Mouse (Mus musculus): ENCODE results near the gene Lmbr1l. TPM values are rescaled to one million over a fixed set of nuclear protein-coding genes. Genes with fewer than 3 reads are reported as not detected.
"Not testable (repeated sequence)": the region's sequence is repeated elsewhere in the genome, so short reads cannot be mapped to it uniquely, and the experiment has no call there.

The Lmbr1l gene
- polyA plus RNA-seq, 1 experiment from 2014 or later: 6.2 TPM

DNA sequence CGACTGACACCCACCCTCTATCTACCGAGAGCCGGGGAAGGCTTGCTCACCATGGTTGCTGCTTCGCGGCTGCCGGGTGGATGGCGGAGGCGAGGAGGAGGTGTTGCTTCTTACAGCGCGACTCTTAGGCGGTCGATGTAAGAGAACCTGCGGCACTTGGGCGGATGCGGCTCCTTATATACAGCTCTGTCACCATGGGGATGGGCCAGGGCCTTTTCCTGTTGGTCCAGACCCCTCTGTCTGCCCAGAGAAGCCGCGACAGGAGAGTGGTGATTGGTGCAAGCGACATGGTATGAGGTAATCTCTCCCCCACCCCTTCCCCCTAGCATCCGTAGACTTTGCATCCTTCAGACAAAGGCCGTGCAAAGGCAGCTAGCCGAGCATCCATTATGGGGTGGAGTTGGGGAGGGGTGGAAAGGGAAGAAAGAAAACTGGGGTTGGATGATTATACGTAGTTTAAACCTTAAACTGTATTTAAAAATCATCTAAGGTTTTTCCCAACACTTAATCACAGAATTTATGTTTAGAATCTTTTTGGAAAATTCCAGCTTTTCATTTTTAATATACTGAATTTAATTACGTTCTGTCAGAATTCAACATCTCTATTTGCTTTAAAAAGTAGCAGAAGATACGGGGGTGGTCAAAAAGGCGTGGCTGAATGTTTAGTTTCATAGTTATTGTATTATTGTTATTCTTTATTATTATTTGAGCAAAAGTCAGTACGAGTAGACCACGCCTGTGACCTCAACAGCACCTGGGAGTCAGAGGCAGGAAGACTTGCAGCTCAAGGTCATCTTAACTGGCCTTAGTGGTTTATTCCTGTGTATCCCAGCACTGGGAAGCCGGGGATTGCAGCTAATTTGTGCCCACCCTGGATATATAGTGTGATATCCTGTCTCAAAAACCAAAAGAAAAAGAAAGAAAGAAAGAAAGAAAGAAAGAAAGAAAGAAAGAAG lies 35.6 kb upstream of the Lmbr1l start, which contains the start of the genes Gm49450 and Tuba1a:
TSS of gene Gm49450 (minus strand) at position 151 of the 956 bp plus-strand sequence.
TSS of gene Tuba1a (minus strand) at position 303 of the 956 bp plus-strand sequence.
- H3K4me1 ChIP-seq (ENCODE audit: control insufficient read depth, insufficient read depth, low read length): peaks cover 8% of the 10 kb centered on the region; the same call in 1 of the 2 replicates
- no peaks in the 10 kb centered on the region for H3K27me3 ChIP-seq (ENCODE audit: control insufficient read depth, insufficient read depth, low read length)
- no peaks in the 10 kb centered on the region for H3K9me3 ChIP-seq (ENCODE audit: control insufficient read depth, low read length)
- DNase-seq (ENCODE audit: low spot score): peak; percentile 98
- peak within 1 kb of the TSS; percentile 63 for H3K4me3 ChIP-seq (ENCODE audit: low read depth, low read length)
- peak within 1 kb of the TSS; percentile 88 for H3K9ac ChIP-seq (ENCODE audit: low read length)
- H3K36me3 ChIP-seq (ENCODE audit: control insufficient read depth, insufficient read depth, low read length): no peaks in the 10 kb centered on the region
- peak within 1 kb of the TSS; percentile 59 for H3K4me2 ChIP-seq (ENCODE audit: low read depth, severe bottlenecking)
- peak; percentile 98 for ATAC-seq (ENCODE audit: insufficient number of reproducible peaks, low FRiP score, low TSS enrichment, low read depth)
- H3K27ac ChIP-seq (replicated peaks; ENCODE audit: low read depth, low read length): peak within 1 kb of the TSS; percentile 97
- WGBS: 6% methylated on average over 28 of the region's 28 CpGs

DNA sequence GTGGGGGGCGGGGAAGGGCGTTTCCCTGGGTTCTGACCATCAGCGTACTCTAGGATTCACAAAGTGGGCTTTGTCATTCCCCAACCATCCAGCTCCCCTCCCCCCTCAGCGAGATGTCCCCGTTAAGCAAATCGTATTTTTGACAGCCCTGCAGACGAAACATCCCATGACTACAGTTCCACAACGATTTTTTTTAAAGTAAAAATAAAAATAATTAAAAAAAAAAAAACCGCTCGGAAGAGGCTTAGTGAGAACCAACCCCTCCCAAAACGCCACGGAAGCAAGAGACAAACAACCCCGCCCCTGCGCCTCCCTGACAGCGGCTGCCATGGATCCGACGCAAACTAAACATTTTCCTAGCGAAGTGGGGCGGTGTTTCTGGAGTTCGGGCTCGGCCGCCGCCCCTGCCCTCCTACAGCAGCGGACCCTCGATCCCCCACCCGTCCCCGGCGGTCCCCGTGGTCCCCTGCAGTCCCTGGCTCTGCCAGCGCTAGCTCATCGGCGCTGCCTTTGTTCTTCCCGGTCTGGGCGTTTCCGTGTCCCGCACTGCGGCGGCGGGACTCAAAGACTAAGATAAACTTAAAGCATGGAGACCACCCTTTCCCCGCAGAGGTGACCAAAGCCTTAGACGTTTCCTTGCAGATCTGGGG lies 34.8 kb upstream of the Lmbr1l start:
- ATAC-seq (ENCODE audit: insufficient number of reproducible peaks, low FRiP score, low TSS enrichment, low read depth): peak; percentile 84
- Histone ChIP-seq H3K9ac (ENCODE audit: low read length) (peak overlapping the region; percentile 88), H3K9me3 (ENCODE audit: control insufficient read depth, low read length) (no peaks in the 10 kb centered on the region), H3K4me2 (ENCODE audit: low read depth, severe bottlenecking) (peak overlapping the region; percentile 59), H3K4me1 (ENCODE audit: control insufficient read depth, insufficient read depth, low read length) (peaks cover 8% of the 10 kb centered on the region; the same call in 1 of the 2 replicates), H3K27ac (replicated peaks; ENCODE audit: low read depth, low read length) (peak overlapping the region; percentile 97), H3K27me3 (ENCODE audit: control insufficient read depth, insufficient read depth, low read length) (no peaks in the 10 kb centered on the region), H3K36me3 (ENCODE audit: control insufficient read depth, insufficient read depth, low read length) (no peaks in the 10 kb centered on the region), H3K4me3 (ENCODE audit: low read depth, low read length) (peak overlapping the region; percentile 63)
- under 1% methylated on average over 41 of the region's 41 CpGs for WGBS
- peak; percentile 91 for DNase-seq (ENCODE audit: low spot score)

DNA sequence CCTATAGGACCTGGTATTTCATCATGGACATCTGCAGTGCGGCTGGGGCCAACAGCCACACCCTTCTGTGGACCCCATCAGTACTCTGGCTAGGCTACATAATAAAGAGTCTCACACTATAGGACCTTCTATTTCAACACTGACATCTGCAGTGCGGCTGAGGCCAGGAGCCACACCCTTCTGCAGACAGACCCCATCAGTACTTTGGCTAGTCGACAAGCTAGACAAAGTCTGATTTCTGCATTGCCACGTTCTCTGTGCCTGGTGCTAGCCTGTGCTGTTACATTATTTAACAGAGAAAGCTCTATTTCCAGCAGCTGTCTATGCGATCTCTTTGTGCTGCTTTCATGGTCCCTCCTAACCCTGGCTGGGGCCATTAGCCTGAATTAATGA lies 34.0 kb upstream of the Lmbr1l start:
- Histone ChIP-seq H3K27ac (replicated peaks; ENCODE audit: low read depth, low read length) (no peak overlapping the region), H3K4me3 (ENCODE audit: low read depth, low read length) (peak overlapping the region; percentile 63), H3K36me3 (ENCODE audit: control insufficient read depth, insufficient read depth, low read length) (no peaks in the 10 kb centered on the region), H3K4me1 (ENCODE audit: control insufficient read depth, insufficient read depth, low read length) (peaks cover 8% of the 10 kb centered on the region; the same call in 1 of the 2 replicates), H3K4me2 (ENCODE audit: low read depth, severe bottlenecking) (peak overlapping the region; percentile 59), H3K9me3 (ENCODE audit: control insufficient read depth, low read length) (no peaks in the 10 kb centered on the region), H3K9ac (ENCODE audit: low read length) (peak overlapping the region; percentile 28), H3K27me3 (ENCODE audit: control insufficient read depth, insufficient read depth, low read length) (no peaks in the 10 kb centered on the region)
- DNase-seq (ENCODE audit: low spot score): peak; percentile 41
- ATAC-seq (ENCODE audit: insufficient number of reproducible peaks, low FRiP score, low TSS enrichment, low read depth): no peak
- 50% methylated on average over 5 of the region's 5 CpGs for WGBS

DNA sequence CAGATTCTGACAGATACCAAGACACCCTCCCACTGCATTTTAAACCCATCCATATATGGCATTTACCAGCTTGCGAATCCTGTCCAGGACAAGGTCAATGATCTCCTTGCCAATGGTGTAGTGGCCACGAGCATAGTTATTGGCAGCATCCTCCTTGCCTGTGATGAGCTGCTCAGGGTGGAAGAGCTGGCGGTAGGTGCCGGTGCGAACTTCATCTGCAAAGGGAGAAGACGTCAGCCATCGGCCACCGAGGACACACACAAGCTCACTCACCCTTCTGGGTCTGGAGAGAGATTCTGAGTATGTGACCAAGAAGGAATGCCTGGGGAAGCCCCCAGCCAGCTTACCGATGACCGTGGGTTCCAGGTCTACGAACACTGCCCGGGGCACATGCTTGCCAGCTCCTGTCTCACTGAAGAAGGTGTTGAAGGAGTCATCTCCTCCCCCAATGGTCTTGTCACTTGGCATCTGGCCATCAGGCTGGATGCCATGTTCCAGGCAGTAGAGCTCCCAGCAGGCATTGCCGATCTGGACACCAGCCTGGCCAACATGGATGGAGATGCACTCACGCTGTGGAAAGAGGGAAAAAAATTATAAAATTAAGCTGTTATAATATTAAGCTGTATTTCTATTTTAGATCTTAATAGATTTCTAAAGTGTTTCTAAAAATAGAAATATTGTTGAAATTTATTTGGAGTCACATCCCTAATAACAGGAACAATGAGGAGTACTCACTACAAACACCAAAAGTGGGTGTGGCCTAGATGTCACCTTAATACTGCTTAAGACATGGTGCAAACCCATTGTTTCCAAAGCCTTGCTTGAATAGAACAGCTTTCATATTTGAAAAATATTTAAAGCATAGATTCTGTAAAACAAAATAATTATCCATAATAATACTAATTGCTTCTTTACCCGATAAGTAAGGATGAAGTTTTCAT lies 33.4 kb upstream of the Lmbr1l start:
- Histone ChIP-seq H3K4me2 (ENCODE audit: low read depth, severe bottlenecking) (peak overlapping the region; percentile 59), H3K4me3 (ENCODE audit: low read depth, low read length) (peak overlapping the region; percentile 63)
- not testable (repeated sequence) for DNase-seq (ENCODE audit: low spot score); H3K27me3 ChIP-seq (ENCODE audit: control insufficient read depth, insufficient read depth, low read length); H3K4me1 ChIP-seq (ENCODE audit: control insufficient read depth, insufficient read depth, low read length); H3K36me3 ChIP-seq (ENCODE audit: control insufficient read depth, insufficient read depth, low read length); H3K9ac ChIP-seq (ENCODE audit: low read length); H3K9me3 ChIP-seq (ENCODE audit: control insufficient read depth, low read length); ATAC-seq (ENCODE audit: insufficient number of reproducible peaks, low FRiP score, low TSS enrichment, low read depth); H3K27ac ChIP-seq (replicated peaks; ENCODE audit: low read depth, low read length)
- 97% methylated on average over 10 of the region's 15 CpGs for WGBS

DNA sequence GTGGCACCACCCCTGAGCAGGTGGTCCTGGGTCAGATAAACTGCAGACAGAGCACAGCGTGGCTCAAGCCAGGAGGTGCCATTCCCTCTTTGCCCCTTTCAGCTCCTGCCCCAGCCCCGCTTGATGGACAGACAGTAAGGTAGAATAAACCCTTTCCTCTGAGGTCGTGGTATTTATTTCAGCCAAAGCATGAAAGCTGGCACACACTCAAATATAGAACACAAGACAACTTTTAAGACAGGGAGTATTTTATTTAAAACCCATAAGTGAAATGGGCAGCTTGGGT lies 31.5 kb upstream of the Lmbr1l start:
- Histone ChIP-seq H3K4me3 (ENCODE audit: low read depth, low read length) (no peak overlapping the region), H3K36me3 (ENCODE audit: control insufficient read depth, insufficient read depth, low read length) (no peaks in the 10 kb centered on the region), H3K9ac (ENCODE audit: low read length) (no peak overlapping the region), H3K9me3 (ENCODE audit: control insufficient read depth, low read length) (no peaks in the 10 kb centered on the region), H3K4me2 (ENCODE audit: low read depth, severe bottlenecking) (no peak overlapping the region), H3K27me3 (ENCODE audit: control insufficient read depth, insufficient read depth, low read length) (no peaks in the 10 kb centered on the region), H3K4me1 (ENCODE audit: control insufficient read depth, insufficient read depth, low read length) (peaks cover 4% of the 10 kb centered on the region; the same call in 1 of the 2 replicates), H3K27ac (replicated peaks; ENCODE audit: low read depth, low read length) (no peak overlapping the region)
- no peak for ATAC-seq (ENCODE audit: insufficient number of reproducible peaks, low FRiP score, low TSS enrichment, low read depth)
- WGBS: 79% methylated on average over 3 of the region's 3 CpGs
- DNase-seq (ENCODE audit: low spot score): no peak

- DNase-seq (ENCODE audit: low spot score): no peak
- 78% methylated on average over 6 of the region's 6 CpGs for WGBS
- peaks cover 1% of the 10 kb centered on the region; the same call in 1 of the 2 replicates for H3K4me1 ChIP-seq (ENCODE audit: control insufficient read depth, insufficient read depth, low read length)
Measured at GRCm38 (mm10) chr15:98948857-98949606, 31.0 kb upstream of the Lmbr1l start.

GRCm38 (mm10) chr15:98948382-98948781 lies 30.4 kb upstream of the Lmbr1l start:
- no peak for ATAC-seq (ENCODE audit: insufficient number of reproducible peaks, low FRiP score, low TSS enrichment, low read depth)
- DNase-seq (ENCODE audit: low spot score): no peak
- Histone ChIP-seq H3K4me3 (ENCODE audit: low read depth, low read length) (no peak overlapping the region), H3K9me3 (ENCODE audit: control insufficient read depth, low read length) (no peaks in the 10 kb centered on the region), H3K27ac (replicated peaks; ENCODE audit: low read depth, low read length) (no peak overlapping the region), H3K27me3 (ENCODE audit: control insufficient read depth, insufficient read depth, low read length) (no peaks in the 10 kb centered on the region), H3K36me3 (ENCODE audit: control insufficient read depth, insufficient read depth, low read length) (no peaks in the 10 kb centered on the region), H3K4me1 (ENCODE audit: control insufficient read depth, insufficient read depth, low read length) (no peaks in the 10 kb centered on the region), H3K9ac (ENCODE audit: low read length) (no peak overlapping the region), H3K4me2 (ENCODE audit: low read depth, severe bottlenecking) (no peak overlapping the region)

More at GRCm38 (mm10) chr15:98948857-98949606, 31.0 kb upstream of the Lmbr1l start:
- H3K27ac ChIP-seq (replicated peaks; ENCODE audit: low read depth, low read length): no peak overlapping the region
- H3K27me3 ChIP-seq (ENCODE audit: control insufficient read depth, insufficient read depth, low read length): no peaks in the 10 kb centered on the region
- H3K9ac ChIP-seq (ENCODE audit: low read length): no peak overlapping the region
- H3K4me2 ChIP-seq (ENCODE audit: low read depth, severe bottlenecking): no peak overlapping the region
- H3K36me3 ChIP-seq (ENCODE audit: control insufficient read depth, insufficient read depth, low read length): no peaks in the 10 kb centered on the region
- no peak overlapping the region for H3K4me3 ChIP-seq (ENCODE audit: low read depth, low read length)
- no peak for ATAC-seq (ENCODE audit: insufficient number of reproducible peaks, low FRiP score, low TSS enrichment, low read depth)
- no peaks in the 10 kb centered on the region for H3K9me3 ChIP-seq (ENCODE audit: control insufficient read depth, low read length)
